Mouse (Mus musculus) olfactory bulb, adult 2 months (tissue): ENCODE data around the gene Rnf150.

Experiments used
- CTCF ChIP-seq: fragments of 200-500 bp; IDR thresholded peaks from 2 replicates; pipeline ENCODE4 v1.5.1; 2012; ENCODE audit warnings: low read depth, mild to moderate bottlenecking, low read length, moderate library complexity; ENCODE audit not compliant: insufficient read depth
- POLR2A ChIP-seq: fragments of 200-500 bp; IDR thresholded peaks from 2 replicates; pipeline ENCODE4 v1.6.1; 2012; ENCODE audit warnings: mild to moderate bottlenecking, low read depth, low read length, moderate library complexity; ENCODE audit not compliant: insufficient read depth

- TF ChIP-seq CTCF (no peak), POLR2A (no peak)
Measured at GRCm38 (mm10) chr8:82998778-82999177, 135.6 kb downstream of the Rnf150 start.
